Mouse (Mus musculus) forebrain, embryonic 14.5 days (tissue): Measurements from ENCODE around the gene Krt36. TPM values are rescaled to one million over a fixed set of nuclear protein-coding genes. Genes with fewer than 3 reads are reported as not detected.

Experiments used
- ATAC-seq: fragments of 200-750 bp; cut with Nextera tagmentation; 2 replicates; pipeline ENCODE4 v1.8.0; 2017; ENCODE audit warnings: mild to moderate bottlenecking, moderate library complexity
- DNase-seq: peaks from one replicate; pipeline ENCODE4 v3.0.0-alpha.2; 2015; ENCODE audit warnings: low spot score
- H3K27ac ChIP-seq: fragments of 300-500 bp; sonication (generic); 2 replicates; pipeline ENCODE4 v1.5.1; 2014; ENCODE audit warnings: low read depth, mild to moderate bottlenecking, control low read depth, low read length, moderate library complexity
- H3K27me3 ChIP-seq: fragments of 300-500 bp; sonication (generic); replicated peaks from 2 replicates; pipeline ENCODE4 v1.6.1; 2014; ENCODE audit warnings: low read length, control low read depth, mixed read lengths; ENCODE audit not compliant: control insufficient read depth, insufficient read depth
- H3K36me3 ChIP-seq: fragments of 300-500 bp; sonication (generic); 2 replicates; pipeline ENCODE4 v1.6.1; 2014; ENCODE audit warnings: low read length, control low read depth; ENCODE audit not compliant: control insufficient read depth, insufficient read depth
- H3K4me1 ChIP-seq: fragments of 300-500 bp; sonication (generic); 2 replicates; pipeline ENCODE4 v1.6.1; 2014; ENCODE audit warnings: antibody characterized with exemption, low read length, control low read depth; ENCODE audit not compliant: control insufficient read depth, insufficient read depth
- H3K4me2 ChIP-seq: fragments of 300-500 bp; sonication (generic); 2 replicates; pipeline ENCODE4 v1.6.1; 2014; ENCODE audit warnings: mild to moderate bottlenecking, control low read depth, low read length
- H3K4me3 ChIP-seq: fragments of 300-500 bp; sonication (generic); 2 replicates; pipeline ENCODE4 v1.5.1; 2014; ENCODE audit warnings: low read depth, low read length, control low read depth
- H3K9ac ChIP-seq: fragments of 300-500 bp; sonication (generic); 2 replicates; pipeline ENCODE4 v1.6.1; 2014; ENCODE audit warnings: mild to moderate bottlenecking, low read length, control low read depth, moderate library complexity
- H3K9me3 ChIP-seq: fragments of 300-500 bp; sonication (generic); replicated peaks from 2 replicates; pipeline ENCODE4 v1.6.1; 2016; ENCODE audit warnings: low read length, control low read depth, mixed read lengths; ENCODE audit not compliant: control insufficient read depth
- WGBS: fragments of 180-500 bp; shearing (Covaris S2); extraction: QIAGEN DNeasy Blood & Tissue Kit; methylation state at CpG from one replicate; pipeline ENCODE4 v1.1.7; 2014; 5-methylcytosine and 5-hydroxymethylcytosine counted together
- polyA plus RNA-seq: library from polyadenylated mRNA; unstranded; fragments of >200 nt; fragmentation: Nextera tagmentation; extraction: Ambion mirVana; gene quantifications from 2 replicates; pipeline ENCODE4 v1.2.1, GENCODE M21; 2014

Krt36 gene
- polyA plus RNA-seq: not detected in 2 replicates

DNA sequence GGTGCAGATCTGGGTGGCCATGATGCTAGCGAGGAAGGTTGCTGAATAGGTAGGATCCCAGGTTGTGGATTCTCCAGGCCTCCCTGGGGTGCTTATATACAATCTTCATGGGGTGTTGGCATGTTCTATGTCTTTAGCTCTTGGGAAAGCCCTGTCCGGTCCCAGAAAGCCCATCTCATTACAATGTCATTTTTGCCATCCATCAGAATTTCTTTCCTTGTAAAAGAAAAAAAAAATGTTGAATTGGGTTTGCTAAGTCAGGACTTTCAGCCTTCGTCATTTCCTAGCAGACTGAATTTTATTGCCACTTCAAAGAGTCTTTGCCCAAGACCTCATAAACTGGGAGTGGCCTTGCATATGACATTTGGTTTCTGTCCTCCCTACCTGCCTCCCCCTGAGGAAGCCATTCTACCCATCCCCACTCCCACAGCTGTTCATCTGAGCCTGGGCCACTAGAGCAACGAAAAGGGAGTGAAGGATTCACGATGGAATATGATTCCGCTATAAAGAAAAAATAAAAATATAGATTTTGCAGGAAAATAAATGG lies at the start of gene Krt36:
TSS of gene Krt36 (minus strand) at position 51 of the 547 bp plus-strand sequence.
- no peaks in the 10 kb centered on the region for H3K36me3 ChIP-seq
- DNase-seq: no peak
- WGBS: 89% methylated on average over 6 of the region's 6 CpGs
- no peaks in the 10 kb centered on the region for H3K9me3 ChIP-seq
- no peak for ATAC-seq
- no peak within 1 kb of the TSS for H3K4me2 ChIP-seq
- no peaks in the 10 kb centered on the region for H3K4me1 ChIP-seq
- no peak within 1 kb of the TSS for H3K27ac ChIP-seq
- H3K4me3 ChIP-seq: no peak within 1 kb of the TSS
- H3K9ac ChIP-seq: no peak within 1 kb of the TSS
- no peaks in the 10 kb centered on the region for H3K27me3 ChIP-seq

DNA sequence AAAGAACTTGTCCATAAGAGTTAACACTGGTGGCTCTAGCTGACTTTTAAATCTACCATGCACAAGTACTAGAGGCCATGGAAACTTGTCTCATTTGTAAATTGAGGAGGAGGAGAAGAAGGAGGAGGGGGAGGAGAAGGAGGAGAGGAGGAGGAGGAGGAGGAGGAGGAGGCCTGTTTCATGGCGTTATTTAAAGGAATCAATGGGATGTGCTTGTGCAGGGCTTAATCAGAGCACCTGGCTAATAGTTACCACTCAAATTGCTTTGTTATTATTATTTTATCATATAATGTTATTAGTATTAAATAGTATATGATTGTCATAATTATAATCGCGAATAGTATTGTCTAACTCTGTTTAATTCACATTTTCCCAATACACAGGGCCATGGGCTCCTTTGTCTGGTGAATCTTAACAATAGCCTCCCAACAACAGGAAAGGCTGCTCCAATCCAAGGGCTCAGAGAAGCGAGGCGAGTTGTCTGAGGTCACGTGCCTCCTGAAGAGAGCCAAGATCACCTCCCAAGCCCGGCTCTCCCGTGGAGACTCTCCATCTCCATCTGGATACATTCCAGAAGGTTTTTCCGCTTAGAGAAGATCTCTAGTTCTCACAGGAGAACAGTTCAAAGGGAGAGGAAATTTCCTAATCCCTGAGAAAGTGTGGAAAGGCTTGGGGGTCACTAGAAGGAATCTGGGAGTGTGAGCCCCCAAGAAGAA lies 43.3 kb upstream of the Krt36 start, which contains the start of gene Krt19:
TSS of gene Krt19 (minus strand) at position 51 of the 716 bp plus-strand sequence.
- Histone ChIP-seq H3K9ac (no peak within 1 kb of the TSS), H3K9me3 (no peaks in the 10 kb centered on the region), H3K27me3 (peaks cover 23% of the 10 kb centered on the region), H3K4me3 (no peak within 1 kb of the TSS), H3K36me3 (no peaks in the 10 kb centered on the region), H3K4me2 (no peak within 1 kb of the TSS), H3K27ac (no peak within 1 kb of the TSS), H3K4me1 (no peaks in the 10 kb centered on the region; the same call in 1 of the 2 replicates)
- 46% methylated on average over 9 of the region's 9 CpGs for WGBS
- no peak for ATAC-seq
- no peak for DNase-seq

DNA sequence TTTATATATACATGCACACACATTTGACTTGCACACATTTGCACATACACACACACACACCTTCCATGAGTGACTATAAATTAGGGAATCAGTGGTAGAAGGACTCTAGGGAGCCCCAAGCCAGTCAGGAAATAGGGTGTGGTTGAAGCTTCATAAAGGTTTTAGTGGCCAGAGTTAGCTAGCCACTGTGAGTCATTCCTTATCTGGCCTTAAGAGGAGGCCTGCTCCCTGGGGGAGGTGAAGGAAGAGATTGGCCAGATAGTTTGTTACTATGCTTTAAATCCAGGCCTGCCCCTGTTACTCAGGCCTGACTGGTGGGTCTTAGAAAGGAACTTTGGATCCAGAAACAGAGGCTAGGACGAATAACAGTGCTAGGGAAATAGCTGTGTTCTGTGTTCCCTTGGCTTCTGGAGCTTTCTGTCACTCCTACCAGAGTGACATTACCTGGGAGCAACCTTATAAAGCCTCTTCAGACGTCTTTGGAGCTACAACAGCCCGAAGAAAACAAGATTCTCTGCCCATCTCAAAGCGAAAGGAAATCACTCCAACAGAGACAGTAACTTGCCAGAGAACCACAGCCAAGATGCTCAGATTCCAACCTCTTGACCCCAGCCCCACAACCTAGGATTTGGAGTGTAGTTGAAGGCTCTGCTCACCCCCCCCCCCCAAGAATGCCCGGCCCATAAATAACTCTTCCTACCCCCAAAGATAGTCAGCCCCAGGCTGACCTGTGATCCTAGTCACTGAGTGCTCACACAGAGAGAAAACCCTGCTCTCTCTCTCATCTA lies 42.3 kb upstream of the Krt36 start:
- Histone ChIP-seq H3K9ac (no peak overlapping the region), H3K9me3 (no peaks in the 10 kb centered on the region), H3K27me3 (peaks cover 23% of the 10 kb centered on the region), H3K4me2 (no peak overlapping the region), H3K27ac (no peak overlapping the region), H3K36me3 (no peaks in the 10 kb centered on the region), H3K4me3 (no peak overlapping the region), H3K4me1 (no peaks in the 10 kb centered on the region; the same call in 1 of the 2 replicates)
- no peak for ATAC-seq
- no peak for DNase-seq
- WGBS: 86% methylated on average over 5 of the region's 5 CpGs

DNA sequence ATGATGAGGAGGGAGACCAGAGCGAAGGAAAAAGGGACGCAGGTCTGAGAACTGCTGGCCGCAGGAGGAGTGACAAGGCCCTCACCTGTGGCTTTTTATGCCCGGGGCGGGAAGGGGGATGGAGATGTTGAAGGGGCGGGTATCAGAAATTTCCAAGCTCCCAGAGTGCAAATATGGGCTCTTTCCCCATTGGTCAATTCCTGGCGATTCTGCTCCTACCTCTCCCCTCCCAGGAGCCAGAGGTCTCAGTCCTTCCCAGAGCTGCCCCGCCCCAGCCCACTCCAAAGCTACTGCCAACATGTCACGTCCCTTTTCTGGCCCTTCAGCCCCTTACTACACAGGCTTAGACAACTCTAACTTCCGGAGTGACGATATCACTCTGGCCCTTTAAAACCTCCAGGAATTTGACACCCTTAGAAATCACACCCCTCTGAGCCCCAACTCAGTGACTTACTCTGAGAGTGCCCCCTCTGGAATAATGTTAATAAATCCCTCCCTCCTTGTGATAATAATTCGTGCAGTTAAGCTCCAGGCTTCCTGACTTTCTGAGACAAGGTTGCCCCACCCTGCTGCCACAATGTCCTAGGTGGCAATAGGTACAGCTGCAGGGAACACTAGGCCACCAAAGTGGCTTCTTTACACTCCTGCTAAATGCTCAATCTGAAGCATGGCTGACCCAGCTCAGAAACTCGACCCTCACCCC lies 40.6 kb upstream of the Krt36 start:
- 3% methylated on average over 13 of the region's 13 CpGs for WGBS
- Histone ChIP-seq H3K27ac (no peak overlapping the region), H3K4me3 (peak overlapping the region; percentile 5; the same call in 1 of the 2 replicates), H3K36me3 (no peaks in the 10 kb centered on the region), H3K27me3 (peaks cover 23% of the 10 kb centered on the region), H3K9me3 (no peaks in the 10 kb centered on the region), H3K4me2 (peak overlapping the region; percentile 39), H3K4me1 (no peaks in the 10 kb centered on the region; the same call in 1 of the 2 replicates), H3K9ac (no peak overlapping the region)
- no peak for ATAC-seq
- DNase-seq: no peak

DNA sequence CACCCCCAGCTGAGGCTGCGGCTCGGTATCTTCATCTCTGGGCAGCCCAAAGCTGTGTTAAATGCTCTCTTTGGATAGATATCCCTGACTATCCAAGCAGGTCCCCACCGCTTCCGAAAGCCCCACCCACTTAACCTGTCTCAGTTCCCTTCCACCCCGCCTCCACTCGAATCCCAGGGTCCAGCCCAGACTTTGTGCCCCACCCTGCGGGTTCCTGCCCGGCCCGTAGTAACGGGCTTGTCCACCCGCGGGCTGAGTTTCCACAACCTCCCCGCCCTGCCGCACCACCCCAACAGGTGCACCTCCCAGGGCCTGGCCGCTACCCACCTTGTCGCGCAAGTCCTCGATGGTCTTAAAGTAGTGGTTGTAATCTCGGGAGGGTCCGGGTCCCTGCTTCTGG lies 39.7 kb upstream of the Krt36 start:
- Histone ChIP-seq H3K4me3 (peak overlapping the region; percentile 5; the same call in 1 of the 2 replicates), H3K9ac (no peak overlapping the region), H3K9me3 (no peaks in the 10 kb centered on the region), H3K27ac (no peak overlapping the region), H3K36me3 (no peaks in the 10 kb centered on the region), H3K4me1 (no peaks in the 10 kb centered on the region; the same call in 1 of the 2 replicates), H3K27me3 (peaks cover 23% of the 10 kb centered on the region), H3K4me2 (peak overlapping the region; percentile 39)
- DNase-seq (no peak), ATAC-seq (no peak)
- WGBS: 2% methylated on average over 20 of the region's 20 CpGs

DNA sequence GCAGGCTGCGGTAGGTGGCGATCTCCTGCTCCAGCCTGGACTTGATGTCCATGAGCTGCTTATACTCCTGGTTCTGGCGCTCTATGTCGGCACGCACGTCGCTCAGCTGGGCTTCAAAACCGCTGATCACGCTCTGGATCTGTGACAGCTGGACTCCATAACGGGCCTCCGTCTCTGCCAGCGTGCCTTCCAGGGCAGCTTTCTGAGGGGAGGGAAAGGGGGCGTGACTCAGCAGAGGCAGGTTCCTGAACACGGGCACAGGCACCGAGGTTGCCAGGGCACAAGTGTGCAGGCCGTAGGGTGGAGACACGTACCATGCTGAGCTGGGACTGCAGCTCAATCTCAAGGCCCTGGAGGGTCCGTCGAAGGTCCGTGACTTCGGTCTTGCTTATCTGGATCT lies 35.5 kb upstream of the Krt36 start:
- 87% methylated on average over 21 of the region's 21 CpGs for WGBS
- Histone ChIP-seq H3K4me3 (no peak overlapping the region), H3K4me1 (peaks cover 11% of the 10 kb centered on the region; the same call in 1 of the 2 replicates), H3K27me3 (peaks cover 16% of the 10 kb centered on the region), H3K4me2 (no peak overlapping the region), H3K36me3 (no peaks in the 10 kb centered on the region), H3K27ac (no peak overlapping the region), H3K9ac (no peak overlapping the region), H3K9me3 (no peaks in the 10 kb centered on the region)
- ATAC-seq (no peak), DNase-seq (no peak)

DNA sequence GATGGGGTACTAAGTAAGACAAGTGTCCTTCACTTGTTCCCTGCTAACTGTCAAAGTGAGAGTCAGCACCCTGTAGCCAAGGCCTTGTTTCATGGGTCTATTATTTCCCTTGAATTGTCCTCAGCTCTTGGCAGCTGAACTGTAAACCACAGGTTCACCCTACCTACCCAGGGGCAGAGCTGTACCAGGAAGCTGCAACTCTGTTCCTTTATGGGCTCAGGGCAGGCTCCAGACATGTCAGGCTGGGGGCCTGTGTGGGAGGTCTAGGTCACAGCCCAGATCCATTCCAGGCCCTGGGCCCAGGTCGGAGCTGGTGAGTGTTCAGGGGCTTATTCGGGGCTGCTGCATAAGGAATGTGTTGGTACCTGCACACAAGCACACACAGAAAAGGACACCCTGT lies 34.0 kb upstream of the Krt36 start:
- 81% methylated on average over 2 of the region's 2 CpGs for WGBS
- no peak overlapping the region for H3K4me2 ChIP-seq
- ATAC-seq: no peak
- peaks cover 11% of the 10 kb centered on the region; the same call in 1 of the 2 replicates for H3K4me1 ChIP-seq
- no peak overlapping the region for H3K9ac ChIP-seq
- H3K4me3 ChIP-seq: no peak overlapping the region
- H3K27me3 ChIP-seq: peaks cover under 1% of the 10 kb centered on the region; the same call in 1 of the 2 replicates
- no peak for DNase-seq
- H3K36me3 ChIP-seq: no peaks in the 10 kb centered on the region
- no peaks in the 10 kb centered on the region for H3K9me3 ChIP-seq
- H3K27ac ChIP-seq: no peak overlapping the region

DNA sequence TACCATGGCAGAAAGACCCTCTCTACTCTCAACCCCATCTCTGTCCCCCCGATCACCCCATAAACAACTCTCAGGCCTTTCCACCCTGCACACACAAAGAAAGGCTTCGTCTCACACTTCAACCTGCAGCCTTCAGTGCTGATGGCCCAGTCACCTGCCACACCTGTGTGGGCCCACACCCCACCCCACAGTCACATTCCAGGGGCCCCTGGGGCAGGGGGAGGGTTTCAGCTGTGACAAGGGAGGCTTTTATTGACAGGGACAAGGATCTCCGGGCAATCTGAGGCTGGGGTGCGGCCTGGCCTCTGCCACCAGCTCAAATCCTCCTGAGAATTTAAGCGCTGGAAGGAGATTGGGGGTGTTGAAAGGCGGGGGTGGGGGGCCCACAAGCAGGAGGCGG lies 33.4 kb upstream of the Krt36 start:
- DNase-seq (no peak), ATAC-seq (no peak)
- H3K9me3 ChIP-seq: no peaks in the 10 kb centered on the region
- H3K4me3 ChIP-seq: no peak overlapping the region
- H3K27me3 ChIP-seq: no peaks in the 10 kb centered on the region
- no peak overlapping the region for H3K27ac ChIP-seq
- 41% methylated on average over 7 of the region's 7 CpGs for WGBS
- no peak overlapping the region for H3K4me2 ChIP-seq
- H3K4me1 ChIP-seq: peaks cover 11% of the 10 kb centered on the region; the same call in 1 of the 2 replicates
- no peak overlapping the region for H3K9ac ChIP-seq
- H3K36me3 ChIP-seq: no peaks in the 10 kb centered on the region
